Mouse (Mus musculus): ENCODE data around the gene Wasf2.
"Not testable (repeated sequence)": the region's sequence is repeated elsewhere in the genome, so short reads cannot be mapped to it uniquely, and the experiment has no call there.

The Wasf2 gene

GRCm38 (mm10) chr4:133129931-133130889 is at the start of gene Wasf2:
Gene Wasf2 (plus strand): TSS chr4:133130505.
- DNase-seq = peak; percentile 92

GRCm38 (mm10) chr4:133080862-133081261 is 49.4 kb upstream of the Wasf2 start:
- DNase-seq = no peak

- DNase-seq = no peak
Observed at GRCm38 (mm10) chr4:133082216-133082773, 48.0 kb upstream of the Wasf2 start.

DNA sequence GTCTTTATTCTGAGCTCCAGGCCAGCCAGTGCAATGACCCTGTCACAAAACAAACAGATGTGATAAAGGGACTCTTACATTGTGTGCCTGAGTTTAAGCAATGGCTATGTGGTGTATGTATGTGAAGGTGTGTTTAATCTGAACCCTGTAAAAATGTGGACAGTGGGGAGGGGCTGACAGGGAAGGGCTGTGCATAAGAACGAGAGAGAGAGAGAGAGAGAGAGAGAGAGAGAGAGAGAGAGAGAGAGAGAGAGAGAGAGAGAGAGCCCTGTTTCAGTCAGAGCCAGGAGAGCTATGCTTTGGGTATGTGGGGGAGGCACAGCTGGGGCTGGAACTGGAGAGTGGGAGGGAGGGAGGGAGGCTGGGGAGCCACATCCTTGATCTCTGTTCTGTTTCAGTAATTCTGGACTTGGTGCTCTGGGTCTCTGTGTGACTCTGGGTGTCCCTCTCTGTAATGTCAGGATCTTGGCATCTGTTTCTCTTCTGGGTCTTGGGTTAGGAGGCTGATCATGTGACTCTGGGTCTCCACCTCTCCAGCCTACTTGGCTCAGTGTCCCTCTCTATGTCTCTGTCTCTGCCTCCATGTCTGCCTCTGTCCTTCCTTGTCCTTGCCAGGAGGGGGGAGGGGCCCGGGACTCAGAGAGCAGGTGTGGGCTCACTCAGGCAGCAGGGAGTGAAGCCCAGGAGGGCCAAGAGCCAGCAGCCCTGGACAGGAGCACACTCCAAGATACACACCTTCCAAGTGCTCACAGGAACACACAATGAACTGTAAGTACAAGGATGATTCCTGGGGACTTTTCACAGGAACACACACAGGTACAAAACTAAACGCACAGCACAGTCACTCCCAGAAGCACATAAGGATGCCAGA is 46.1 kb upstream of the Wasf2 start:
- DNase-seq = peak; percentile 94

GRCm38 (mm10) chr4:133085011-133085782 is 45.1 kb upstream of the Wasf2 start:
- peak; percentile 82 for DNase-seq

- no peak for DNase-seq
Observed at GRCm38 (mm10) chr4:133085783-133086342, 44.4 kb upstream of the Wasf2 start.

DNA sequence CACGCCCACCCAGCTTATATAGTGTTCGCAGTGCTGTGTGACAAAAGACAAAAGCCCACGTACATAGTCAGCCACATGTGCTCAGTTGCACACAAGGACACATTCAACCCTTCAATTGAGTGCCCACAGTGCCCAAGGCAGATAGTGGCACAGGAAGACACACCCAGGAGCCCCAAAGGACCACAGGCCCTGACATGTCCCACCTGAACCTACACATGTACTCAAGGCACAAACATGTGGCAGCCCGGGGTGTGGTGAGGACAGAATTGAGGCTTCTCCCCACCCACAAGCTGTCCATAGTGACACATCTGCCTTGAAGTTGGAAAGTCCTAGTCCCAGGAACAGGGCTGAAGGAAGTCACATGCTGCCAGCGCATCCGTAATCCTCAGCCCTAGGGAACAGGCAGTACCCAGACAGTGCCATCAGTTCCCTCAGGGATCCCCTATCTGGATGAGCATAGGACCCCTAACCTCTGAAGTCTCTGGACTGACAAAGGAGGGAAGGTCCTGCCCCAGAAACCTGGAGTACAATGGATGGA is 43.1 kb upstream of the Wasf2 start:
- DNase-seq = no peak

GRCm38 (mm10) chr4:133087835-133088234 is 42.5 kb upstream of the Wasf2 start:
- no peak for DNase-seq

GRCm38 (mm10) chr4:133089319-133089718 is 41.0 kb upstream of the Wasf2 start:
- no peak for DNase-seq

DNA sequence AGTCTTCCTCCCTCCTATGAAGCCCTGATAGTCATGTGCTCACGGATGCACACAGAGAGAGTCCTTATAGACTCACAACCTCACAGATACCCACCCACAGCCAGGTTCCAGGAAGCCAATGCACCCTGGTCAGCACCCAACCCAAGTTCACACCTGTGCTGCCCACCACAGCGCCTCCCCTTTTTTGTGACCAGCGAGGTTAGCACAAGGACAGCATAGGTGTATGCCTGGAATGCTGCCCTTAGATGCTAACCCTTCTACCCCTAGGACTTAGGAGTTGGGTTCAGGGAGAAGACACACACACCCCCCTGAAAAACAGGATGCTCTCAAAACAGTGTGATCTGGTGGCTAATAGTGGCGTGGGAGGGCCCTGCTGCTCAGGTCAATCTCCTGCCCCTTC is 40.5 kb upstream of the Wasf2 start:
- no peak for DNase-seq

- no peak for DNase-seq
Observed at GRCm38 (mm10) chr4:133090276-133090719, 40.0 kb upstream of the Wasf2 start.

- no peak for DNase-seq
Observed at GRCm38 (mm10) chr4:133090720-133091458, 39.4 kb upstream of the Wasf2 start.

GRCm38 (mm10) chr4:133091459-133091785 is 38.9 kb upstream of the Wasf2 start:
- DNase-seq = no peak

- peak; percentile 58 for DNase-seq
Observed at GRCm38 (mm10) chr4:133092453-133092901, 37.8 kb upstream of the Wasf2 start.

- DNase-seq = no peak
Observed at GRCm38 (mm10) chr4:133093056-133093455, 37.2 kb upstream of the Wasf2 start.

DNA sequence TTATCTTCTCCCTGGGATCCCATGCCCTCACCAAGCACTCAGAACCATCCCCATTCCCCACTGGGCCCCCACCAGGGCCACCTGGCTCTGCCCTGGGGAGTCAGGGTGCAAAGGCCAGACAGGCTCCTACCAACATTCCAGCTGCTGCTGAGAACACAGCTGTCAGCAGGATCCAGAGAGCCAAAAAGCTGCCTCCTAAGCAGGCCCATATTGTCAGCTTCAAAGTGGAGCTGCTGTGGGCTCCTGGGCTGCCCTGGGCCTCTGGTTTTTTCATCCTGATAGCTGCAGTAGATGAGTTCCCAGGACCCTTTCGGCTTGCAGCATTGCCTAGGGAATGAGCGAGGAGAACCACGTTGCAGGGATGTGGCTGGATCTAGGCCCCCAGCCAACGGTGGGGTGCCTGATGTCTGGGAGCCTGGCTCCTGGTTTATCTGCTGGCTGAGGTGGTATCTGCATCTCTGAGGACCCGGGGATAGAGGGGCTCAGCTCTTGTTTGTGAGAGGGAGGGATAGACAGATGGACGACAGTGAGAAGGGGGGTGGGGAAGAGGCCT is 36.7 kb upstream of the Wasf2 start:
- DNase-seq = peak; percentile 65

DNA sequence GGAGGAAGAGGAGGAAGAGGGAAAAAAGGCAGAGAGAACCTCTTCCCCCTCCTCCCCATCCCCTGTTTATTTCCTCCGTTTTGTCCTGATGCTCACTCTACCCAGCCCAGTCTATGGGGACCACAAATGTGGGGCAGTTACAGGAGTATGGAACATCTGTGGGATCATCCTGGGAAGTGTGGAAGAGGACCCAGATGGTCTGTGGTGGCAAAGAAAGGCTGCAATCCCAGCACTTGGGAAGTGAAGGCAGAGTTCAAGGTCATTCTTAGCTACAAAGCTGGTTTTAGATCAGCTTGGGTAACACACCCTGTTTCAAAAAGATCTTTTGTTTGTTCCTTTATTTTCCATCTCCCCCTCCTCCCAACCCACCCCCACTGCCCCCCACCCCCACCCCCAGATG is 36.0 kb upstream of the Wasf2 start:
- DNase-seq = no peak

- DNase-seq = peak; percentile 93
Observed at GRCm38 (mm10) chr4:133094936-133095733, 35.2 kb upstream of the Wasf2 start.

GRCm38 (mm10) chr4:133095734-133096065 is 34.6 kb upstream of the Wasf2 start:
- not testable (repeated sequence) for DNase-seq

- DNase-seq = not testable (repeated sequence)
Observed at GRCm38 (mm10) chr4:133096671-133097070, 33.6 kb upstream of the Wasf2 start.
